25 mouse cellular contexts compared by ENCODE assay signal in genomic region chr3:68786771-68787170, GRCm38 (mm10).
DNase-seq lines count a peak whose midpoint lies in the region; TF ChIP-seq lines count a peak whose summit lies in the region.
"Had no signal": no experiment of that assay in that cellular context is flagged by ENCODE, and none has a peak within 500 bp of the region (broad histone marks: within the 10 kb centered on the region; RNA-seq: fewer than 3 reads in every experiment).

No protein-coding gene starts in this region.

- H3K27ac ChIP-seq in heart, embryonic 10.5 days: peak overlapping the region; percentile 39; the same call in 1 of the 2 replicates
- H3K27ac ChIP-seq in heart, adult 2 months: no peak overlapping the region
- H3K27ac ChIP-seq: embryonic facial prominence, embryonic 13.5 days; forebrain, embryonic 10.5 days; hindbrain, embryonic 10.5 days; hindbrain, embryonic 15.5 days; intestine, embryonic 15.5 days; layer of hippocampus, adult 2 months; limb, embryonic 13.5 days; macrophage; stomach, embryonic 15.5 days had no signal

- no peak for TF ChIP-seq EP300 in heart, adult 2 months (IDR thresholded peaks at IDR 0.05; ENCODE audit: insufficient read depth, low read depth, low read length)

- no peak for DNase-seq in heart, embryonic 10.5 days (ENCODE audit: low spot score)
- DNase-seq in heart, adult 2 months: no peak
- DNase-seq in thymus, postnatal 0 days (ENCODE audit: low spot score): peak; percentile 55
- DNase-seq in thymus, adult 18-20 months: no peak
- peak; percentile 68 for DNase-seq in induced T-regulatory cell, adult 2 months (ENCODE audit: low read depth)
- no peak for DNase-seq in lung, adult 2 months
- DNase-seq in Muller cell, postnatal 12 days (ENCODE audit: inconsistent ontology term): no peak
- DNase-seq: adrenal gland, postnatal 14 days; cerebellum, adult 11 months; cerebellum, postnatal 10 days; forebrain, postnatal 0 days; heart, postnatal 14 days; kidney, adult 2 months; kidney, postnatal 36 days; right cerebral cortex, postnatal 25 days had no signal

- 91% methylated on average over 3 of the region's 3 CpGs for WGBS in heart, embryonic 10.5 days
- WGBS in heart, adult 2 months: 85% methylated on average over 3 of the region's 3 CpGs
- 75% methylated on average over 3 of the region's 3 CpGs for WGBS in lung, adult 2 months

- no peak for TF ChIP-seq POLR2A in heart, adult 2 months (IDR thresholded peaks at IDR 0.05; ENCODE audit: insufficient read depth, low read depth, low read length)
- TF ChIP-seq POLR2A in lung, adult 2 months (IDR thresholded peaks at IDR 0.05; ENCODE audit: borderline replicate concordance, extremely low read depth, low read depth, low read length): no peak

- no peak overlapping the region for H3K9ac ChIP-seq in heart, adult 2 months (ENCODE audit: low read depth, low read length)
- H3K9ac ChIP-seq: embryonic facial prominence, embryonic 13.5 days; forebrain, postnatal 0 days; hindbrain, embryonic 15.5 days; intestine, embryonic 15.5 days; limb, embryonic 13.5 days; stomach, embryonic 15.5 days had no signal

- TF ChIP-seq CTCF in heart, adult 2 months (IDR thresholded peaks at IDR 0.05): no peak
- no peak for TF ChIP-seq CTCF in lung, adult 2 months (IDR thresholded peaks at IDR 0.05; ENCODE audit: insufficient read depth, low read length)

- H3K4me3 ChIP-seq in heart, embryonic 10.5 days: no peak overlapping the region
- H3K4me3 ChIP-seq in heart, adult 2 months: no peak overlapping the region
- no peak overlapping the region for H3K4me3 ChIP-seq in lung, adult 2 months (replicated peaks; ENCODE audit: extremely low read depth, low read depth, low read length)
- H3K4me3 ChIP-seq: embryonic facial prominence, embryonic 13.5 days; forebrain, embryonic 10.5 days; hindbrain, embryonic 10.5 days; hindbrain, embryonic 15.5 days; intestine, embryonic 15.5 days; layer of hippocampus, adult 2 months; limb, embryonic 13.5 days; myocyte; stomach, embryonic 15.5 days had no signal

- H3K4me1 ChIP-seq in heart, embryonic 10.5 days: peaks cover 53% of the 10 kb centered on the region
- H3K4me1 ChIP-seq in heart, adult 2 months (ENCODE audit: control insufficient read depth, insufficient read depth, low read length): peaks cover 3% of the 10 kb centered on the region; the same call in 1 of the 2 replicates
- no peaks in the 10 kb centered on the region for H3K4me1 ChIP-seq in lung, adult 2 months (ENCODE audit: control insufficient read depth, insufficient read depth, low read length)
- H3K4me1 ChIP-seq: hindbrain, embryonic 15.5 days; intestine, embryonic 15.5 days had no signal

- intact Hi-C loops in heart, adult 2 months (cut with DNase I): no loop called here

- H3K9me3 ChIP-seq in heart, embryonic 10.5 days: no peaks in the 10 kb centered on the region
- H3K9me3 ChIP-seq: embryonic facial prominence, embryonic 13.5 days; hindbrain, embryonic 15.5 days; intestine, embryonic 15.5 days; limb, embryonic 13.5 days; stomach, embryonic 15.5 days had no signal

- no peaks in the 10 kb centered on the region for H3K36me3 ChIP-seq in heart, embryonic 10.5 days
- H3K36me3 ChIP-seq in heart, adult 2 months (ENCODE audit: control insufficient read depth, insufficient read depth, low read length): no peaks in the 10 kb centered on the region
- H3K36me3 ChIP-seq: embryonic facial prominence, embryonic 13.5 days; forebrain, embryonic 10.5 days; hindbrain, embryonic 10.5 days; hindbrain, embryonic 15.5 days; intestine, embryonic 15.5 days; limb, embryonic 13.5 days; stomach, embryonic 15.5 days had no signal

- no peaks in the 10 kb centered on the region for H3K79me2 ChIP-seq in heart, adult 2 months (replicated peaks; ENCODE audit: control insufficient read depth, insufficient read depth, low read length)

- no peaks in the 10 kb centered on the region for H3K27me3 ChIP-seq in heart, embryonic 10.5 days (ENCODE audit: insufficient read depth, poor library complexity, severe bottlenecking)
- no peaks in the 10 kb centered on the region for H3K27me3 ChIP-seq in heart, adult 2 months (ENCODE audit: control insufficient read depth, insufficient read depth, low read length)
- H3K27me3 ChIP-seq: embryonic facial prominence, embryonic 13.5 days; hindbrain, embryonic 15.5 days; intestine, embryonic 15.5 days; stomach, embryonic 15.5 days had no signal

Comparison
In these comparisons a context has a peak if more than half of its experiments do, and no peak if none do; other contexts are left out.
1. DNase-seq: peak in thymus, postnatal 0 days (single experiment) and induced T-regulatory cell, adult 2 months (single experiment); none in heart, embryonic 10.5 days (single experiment), heart, adult 2 months (0 of 2), thymus, adult 18-20 months (0 of 2), lung, adult 2 months (single experiment) and Muller cell, postnatal 12 days (single experiment).